ENCODE assay signal across 21 mouse cellular contexts in genomic region chr10:88301802-88302470, GRCm38 (mm10).
DNase-seq lines count a peak whose midpoint lies in the region; ATAC-seq and TF ChIP-seq lines count a peak whose summit lies in the region.
"Had no signal": no experiment of that assay in that cellular context is flagged by ENCODE, and none has a peak within 500 bp of the region (broad histone marks: within the 10 kb centered on the region; RNA-seq: fewer than 3 reads in every experiment).

No protein-coding gene starts in this region.

- ATAC-seq in intestine, embryonic 14.5 days (replicated peaks; ENCODE audit: low FRiP score, low TSS enrichment, low read depth) = no peak
- no peak for ATAC-seq in intestine, postnatal 0 days
- no peak for ATAC-seq in embryonic facial prominence, embryonic 11.5 days (replicated peaks; ENCODE audit: insufficient number of reproducible peaks, low FRiP score, low TSS enrichment, low read depth)
- ATAC-seq in intestine, embryonic 16.5 days = no peak
- no peak for ATAC-seq in stomach, embryonic 16.5 days (ENCODE audit: insufficient read depth, low FRiP score)
- no peak for ATAC-seq in heart, embryonic 12.5 days (ENCODE audit: insufficient number of reproducible peaks, low FRiP score)
- ATAC-seq: forebrain, postnatal 0 days; inflammation-experienced regulatory T-cells, adult 6 months; midbrain, embryonic 15.5 days had no signal

- peaks cover 14% of the 10 kb centered on the region; the same call in 1 of the 2 replicates for H3K4me1 ChIP-seq in intestine, embryonic 14.5 days (replicated peaks; ENCODE audit: control insufficient read depth, insufficient read depth, low read length)
- H3K4me1 ChIP-seq in intestine, postnatal 0 days (replicated peaks; ENCODE audit: control insufficient read depth, insufficient read depth, low read length) = no peaks in the 10 kb centered on the region
- H3K4me1 ChIP-seq in embryonic facial prominence, embryonic 11.5 days (ENCODE audit: control insufficient read depth, insufficient read depth, low read length) = no peaks in the 10 kb centered on the region; the same call in 1 of the 2 replicates
- H3K4me1 ChIP-seq in intestine, embryonic 16.5 days (ENCODE audit: control insufficient read depth, insufficient read depth, low read length) = 0 out of 2 replicates have a peak, but pooled peaks cover 4% of the 10 kb centered on the region
- H3K4me1 ChIP-seq in stomach, embryonic 16.5 days (ENCODE audit: control insufficient read depth, insufficient read depth, low read length) = peaks cover 6% of the 10 kb centered on the region; the same call in 1 of the 2 replicates
- no peaks in the 10 kb centered on the region for H3K4me1 ChIP-seq in heart, embryonic 12.5 days (replicated peaks)
- H3K4me1 ChIP-seq: liver, embryonic 15.5 days; midbrain, embryonic 15.5 days had no signal

- H3K9me3 ChIP-seq in intestine, embryonic 14.5 days (ENCODE audit: control insufficient read depth, low read length) = 0 out of 2 replicates have a peak, but pooled peaks cover 3% of the 10 kb centered on the region
- no peaks in the 10 kb centered on the region for H3K9me3 ChIP-seq in intestine, postnatal 0 days (ENCODE audit: control insufficient read depth)
- H3K9me3 ChIP-seq in embryonic facial prominence, embryonic 11.5 days (replicated peaks; ENCODE audit: control insufficient read depth, low read length) = no peaks in the 10 kb centered on the region
- H3K9me3 ChIP-seq in intestine, embryonic 16.5 days (ENCODE audit: control insufficient read depth, low read length) = no peaks in the 10 kb centered on the region
- peaks cover 4% of the 10 kb centered on the region; the same call in 1 of the 2 replicates for H3K9me3 ChIP-seq in stomach, embryonic 16.5 days (replicated peaks; ENCODE audit: control insufficient read depth, low read length)
- H3K9me3 ChIP-seq in heart, embryonic 12.5 days (replicated peaks) = peaks cover 4% of the 10 kb centered on the region
- H3K9me3 ChIP-seq: liver, embryonic 15.5 days; midbrain, embryonic 15.5 days had no signal

- no peaks in the 10 kb centered on the region for H3K27me3 ChIP-seq in intestine, embryonic 14.5 days (replicated peaks; ENCODE audit: control insufficient read depth, insufficient read depth, low read length)
- H3K27me3 ChIP-seq in intestine, postnatal 0 days (replicated peaks; ENCODE audit: control insufficient read depth, insufficient read depth, low read length) = no peaks in the 10 kb centered on the region
- no peaks in the 10 kb centered on the region for H3K27me3 ChIP-seq in embryonic facial prominence, embryonic 11.5 days (ENCODE audit: control insufficient read depth, insufficient read depth, low read length)
- H3K27me3 ChIP-seq in intestine, embryonic 16.5 days (replicated peaks; ENCODE audit: control insufficient read depth, insufficient read depth, low read length) = no peaks in the 10 kb centered on the region
- no peaks in the 10 kb centered on the region for H3K27me3 ChIP-seq in stomach, embryonic 16.5 days (ENCODE audit: control insufficient read depth, insufficient read depth, low read length)
- H3K27me3 ChIP-seq in heart, embryonic 12.5 days (replicated peaks) = no peaks in the 10 kb centered on the region
- H3K27me3 ChIP-seq: CH12.LX; hindbrain, embryonic 12.5 days; liver, embryonic 15.5 days; midbrain, embryonic 15.5 days had no signal

- H3K4me2 ChIP-seq in intestine, embryonic 14.5 days (ENCODE audit: low read length) = no peak overlapping the region
- H3K4me2 ChIP-seq in intestine, postnatal 0 days (replicated peaks; ENCODE audit: low read depth) = no peak overlapping the region
- H3K4me2 ChIP-seq in embryonic facial prominence, embryonic 11.5 days (ENCODE audit: low read depth, low read length) = no peak overlapping the region
- no peak overlapping the region for H3K4me2 ChIP-seq in intestine, embryonic 16.5 days (ENCODE audit: low read depth, low read length)
- H3K4me2 ChIP-seq in stomach, embryonic 16.5 days (ENCODE audit: low read depth, low read length) = no peak overlapping the region
- no peak overlapping the region for H3K4me2 ChIP-seq in heart, embryonic 12.5 days
- H3K4me2 ChIP-seq: hindbrain, embryonic 12.5 days; liver, embryonic 15.5 days; midbrain, embryonic 15.5 days had no signal

- H3K4me3 ChIP-seq in intestine, embryonic 14.5 days (ENCODE audit: low read depth, low read length) = no peak overlapping the region
- H3K4me3 ChIP-seq in intestine, postnatal 0 days (ENCODE audit: low read depth, low read length) = no peak overlapping the region
- no peak overlapping the region for H3K4me3 ChIP-seq in embryonic facial prominence, embryonic 11.5 days (ENCODE audit: low read depth, low read length)
- H3K4me3 ChIP-seq in intestine, embryonic 16.5 days (ENCODE audit: low read length) = no peak overlapping the region
- no peak overlapping the region for H3K4me3 ChIP-seq in stomach, embryonic 16.5 days (replicated peaks; ENCODE audit: low read length)
- H3K4me3 ChIP-seq in heart, embryonic 12.5 days = no peak overlapping the region
- H3K4me3 ChIP-seq: erythroblast, embryonic 14.5 days; hindbrain, embryonic 12.5 days; layer of hippocampus, adult 2 months; liver, embryonic 15.5 days; midbrain, embryonic 15.5 days had no signal

- TF ChIP-seq CTCF in intestine, postnatal 0 days (IDR thresholded peaks at IDR 0.05; ENCODE audit: low read depth) = no peak

- no peak for DNase-seq in intestine, embryonic 14.5 days (ENCODE audit: low spot score)
- peak; percentile 48 for DNase-seq in embryonic facial prominence, embryonic 11.5 days (ENCODE audit: low spot score)
- DNase-seq in retina, embryonic 14.5 days (ENCODE audit: low spot score) = no peak
- DNase-seq: adrenal gland, adult 8-10 months; cerebellum, adult 18-20 months; forebrain, postnatal 0 days; gastrocnemius, postnatal 14 days; spleen, adult 18-20 months; thymus, postnatal 14 days had no signal

- H3K9ac ChIP-seq in intestine, embryonic 14.5 days (ENCODE audit: low read length) = no peak overlapping the region
- H3K9ac ChIP-seq in intestine, postnatal 0 days (ENCODE audit: low read depth, low read length) = no peak overlapping the region
- H3K9ac ChIP-seq in embryonic facial prominence, embryonic 11.5 days (replicated peaks; ENCODE audit: low read length) = no peak overlapping the region
- no peak overlapping the region for H3K9ac ChIP-seq in intestine, embryonic 16.5 days (ENCODE audit: low read depth, low read length)
- no peak overlapping the region for H3K9ac ChIP-seq in stomach, embryonic 16.5 days (ENCODE audit: low read length)
- H3K9ac ChIP-seq in heart, embryonic 12.5 days = no peak overlapping the region
- H3K9ac ChIP-seq: forebrain, postnatal 0 days; hindbrain, embryonic 12.5 days; liver, embryonic 15.5 days; midbrain, embryonic 15.5 days had no signal

- no peaks in the 10 kb centered on the region for H3K36me3 ChIP-seq in intestine, embryonic 14.5 days (ENCODE audit: control insufficient read depth, insufficient read depth, low read length)
- H3K36me3 ChIP-seq in intestine, postnatal 0 days (ENCODE audit: control insufficient read depth, insufficient read depth) = no peaks in the 10 kb centered on the region
- no peaks in the 10 kb centered on the region for H3K36me3 ChIP-seq in embryonic facial prominence, embryonic 11.5 days (replicated peaks; ENCODE audit: control insufficient read depth, insufficient read depth, low read depth, low read length)
- H3K36me3 ChIP-seq in intestine, embryonic 16.5 days (ENCODE audit: control insufficient read depth, insufficient read depth, low read length) = no peaks in the 10 kb centered on the region
- no peaks in the 10 kb centered on the region for H3K36me3 ChIP-seq in stomach, embryonic 16.5 days (ENCODE audit: control insufficient read depth, insufficient read depth, low read length)
- no peaks in the 10 kb centered on the region for H3K36me3 ChIP-seq in heart, embryonic 12.5 days
- H3K36me3 ChIP-seq: hindbrain, embryonic 12.5 days; liver, embryonic 15.5 days; midbrain, embryonic 15.5 days had no signal

- H3K27ac ChIP-seq in intestine, embryonic 14.5 days (ENCODE audit: low read depth) = peak overlapping the region; percentile 29; the same call in 1 of the 2 replicates
- H3K27ac ChIP-seq in intestine, postnatal 0 days (ENCODE audit: low read depth, low read length) = no peak overlapping the region
- no peak overlapping the region for H3K27ac ChIP-seq in embryonic facial prominence, embryonic 11.5 days (replicated peaks; ENCODE audit: low read depth, low read length)
- peak overlapping the region; percentile 11; the same call in 1 of the 2 replicates for H3K27ac ChIP-seq in intestine, embryonic 16.5 days (ENCODE audit: low read length)
- peak overlapping the region; percentile 78 for H3K27ac ChIP-seq in stomach, embryonic 16.5 days (ENCODE audit: low read length)
- H3K27ac ChIP-seq in heart, embryonic 12.5 days (ENCODE audit: poor library complexity, severe bottlenecking) = no peak overlapping the region
- H3K27ac ChIP-seq: hindbrain, embryonic 12.5 days; kidney, postnatal 0 days; layer of hippocampus, adult 2 months; liver, embryonic 15.5 days; midbrain, embryonic 15.5 days had no signal

- WGBS in intestine, embryonic 14.5 days = 63% methylated on average over 6 of the region's 6 CpGs
- WGBS in intestine, postnatal 0 days = 58% methylated on average over 6 of the region's 6 CpGs
- 75% methylated on average over 6 of the region's 6 CpGs for WGBS in embryonic facial prominence, embryonic 11.5 days
- WGBS in intestine, embryonic 16.5 days = 63% methylated on average over 6 of the region's 6 CpGs
- 53% methylated on average over 6 of the region's 6 CpGs for WGBS in stomach, embryonic 16.5 days
- 81% methylated on average over 6 of the region's 6 CpGs for WGBS in heart, embryonic 12.5 days

Comparison
In these comparisons a context has a peak if more than half of its experiments do, and no peak if none do; other contexts are left out.
1. H3K27ac ChIP-seq: peak in intestine, embryonic 14.5 days (single experiment), intestine, embryonic 16.5 days (single experiment) and stomach, embryonic 16.5 days (single experiment); none in intestine, postnatal 0 days (single experiment), embryonic facial prominence, embryonic 11.5 days (single experiment) and heart, embryonic 12.5 days (single experiment).